Mouse (Mus musculus): ENCODE data around the gene Ccdc188. TPM values are rescaled to one million over a fixed set of nuclear protein-coding genes. Genes with fewer than 3 reads are reported as not detected.

Ccdc188 gene
- total and polyA plus RNA-seq, 2 experiments: not detected

GRCm38 (mm10) chr16:18231451-18231850 is 13.8 kb downstream of the Ccdc188 start:
- Histone ChIP-seq H3K27ac (replicated peaks; ENCODE audit: insufficient read depth, low read depth, low read length) (no peak overlapping the region), H3K36me3 (ENCODE audit: control insufficient read depth, insufficient read depth, low read length) (no peaks in the 10 kb centered on the region), H3K79me2 (ENCODE audit: control insufficient read depth, insufficient read depth, low read length) (no peaks in the 10 kb centered on the region), H3K4me3 (ENCODE audit: insufficient read depth, low read depth, low read length) (no peak overlapping the region), H3K27me3 (ENCODE audit: control insufficient read depth, insufficient read depth, low read length) (no peaks in the 10 kb centered on the region), H3K4me1 (ENCODE audit: control insufficient read depth, insufficient read depth, low read length) (peaks cover 17% of the 10 kb centered on the region), H3K9ac (ENCODE audit: low read depth, low read length) (no peak overlapping the region)
- DNase-seq (ENCODE audit: extremely low read depth, low read depth, low spot score): no peak
- no peak for TF ChIP-seq CTCF (IDR thresholded peaks at IDR 0.05; ENCODE audit: low read depth, low read length)
- WGBS: 93% methylated on average over 4 of the region's 4 CpGs

GRCm38 (mm10) chr16:18233451-18233850 is 15.8 kb downstream of the Ccdc188 start:
- Histone ChIP-seq H3K27me3 (ENCODE audit: control insufficient read depth, insufficient read depth, low read length) (no peaks in the 10 kb centered on the region), H3K4me3 (ENCODE audit: insufficient read depth, low read depth, low read length) (no peak overlapping the region), H3K79me2 (ENCODE audit: control insufficient read depth, insufficient read depth, low read length) (no peaks in the 10 kb centered on the region), H3K36me3 (ENCODE audit: control insufficient read depth, insufficient read depth, low read length) (0 out of 2 replicates have a peak, but pooled peaks cover 2% of the 10 kb centered on the region), H3K27ac (replicated peaks; ENCODE audit: insufficient read depth, low read depth, low read length) (no peak overlapping the region), H3K9ac (ENCODE audit: low read depth, low read length) (no peak overlapping the region), H3K4me1 (ENCODE audit: control insufficient read depth, insufficient read depth, low read length) (peaks cover 17% of the 10 kb centered on the region)
- WGBS: 39% methylated on average over 1 of the region's 1 CpGs
- no peak for DNase-seq (ENCODE audit: extremely low read depth, low read depth, low spot score)
- TF ChIP-seq CTCF (IDR thresholded peaks at IDR 0.05; ENCODE audit: low read depth, low read length): no peak

GRCm38 (mm10) chr16:18233919-18234670 is 16.4 kb downstream of the Ccdc188 start:
- TF ChIP-seq POLR2A (IDR thresholded peaks at IDR 0.05; ENCODE audit: extremely low read depth, insufficient read depth, low read length) (no peak), CTCF (IDR thresholded peaks at IDR 0.05; ENCODE audit: low read depth, low read length) (no peak)
- Histone ChIP-seq H3K27me3 (ENCODE audit: control insufficient read depth, insufficient read depth, low read length) (no peaks in the 10 kb centered on the region), H3K27ac (replicated peaks; ENCODE audit: insufficient read depth, low read depth, low read length) (no peak overlapping the region), H3K79me2 (ENCODE audit: control insufficient read depth, insufficient read depth, low read length) (no peaks in the 10 kb centered on the region), H3K9ac (ENCODE audit: low read depth, low read length) (peak overlapping the region; percentile 89), H3K36me3 (ENCODE audit: control insufficient read depth, insufficient read depth, low read length) (0 out of 2 replicates have a peak, but pooled peaks cover 2% of the 10 kb centered on the region), H3K4me3 (ENCODE audit: insufficient read depth, low read depth, low read length) (peak overlapping the region; percentile 81), H3K4me1 (ENCODE audit: control insufficient read depth, insufficient read depth, low read length) (peaks cover 17% of the 10 kb centered on the region)
- WGBS: 24% methylated on average over 13 of the region's 13 CpGs
- no peak for DNase-seq (ENCODE audit: extremely low read depth, low read depth, low spot score)

GRCm38 (mm10) chr16:18234671-18235388 is 17.2 kb downstream of the Ccdc188 start, which contains the start of gene Zdhhc8:
TSS of gene Zdhhc8 (minus strand) at chr16:18235136.
- no peak for DNase-seq (ENCODE audit: extremely low read depth, low read depth, low spot score)

GRCm38 (mm10) chr16:18235389-18236065 is 17.8 kb downstream of the Ccdc188 start:
- peak; percentile 57 for DNase-seq (ENCODE audit: extremely low read depth, low read depth, low spot score)
- Histone ChIP-seq H3K27ac (replicated peaks; ENCODE audit: insufficient read depth, low read depth, low read length) (peak overlapping the region; percentile 39), H3K4me1 (ENCODE audit: control insufficient read depth, insufficient read depth, low read length) (peaks cover 17% of the 10 kb centered on the region), H3K4me3 (ENCODE audit: insufficient read depth, low read depth, low read length) (peak overlapping the region; percentile 81), H3K9ac (ENCODE audit: low read depth, low read length) (peak overlapping the region; percentile 76), H3K36me3 (ENCODE audit: control insufficient read depth, insufficient read depth, low read length) (peaks cover 3% of the 10 kb centered on the region), H3K79me2 (ENCODE audit: control insufficient read depth, insufficient read depth, low read length) (no peaks in the 10 kb centered on the region), H3K27me3 (ENCODE audit: control insufficient read depth, insufficient read depth, low read length) (no peaks in the 10 kb centered on the region)
- no peak for TF ChIP-seq CTCF (IDR thresholded peaks at IDR 0.05; ENCODE audit: low read depth, low read length)
- no peak for TF ChIP-seq POLR2A (IDR thresholded peaks at IDR 0.05; ENCODE audit: extremely low read depth, insufficient read depth, low read length)
- 12% methylated on average over 19 of the region's 19 CpGs for WGBS

More at GRCm38 (mm10) chr16:18234671-18235388, 17.2 kb downstream of the Ccdc188 start, which contains the start of gene Zdhhc8:
- Histone ChIP-seq H3K4me1 (ENCODE audit: control insufficient read depth, insufficient read depth, low read length) (peaks cover 17% of the 10 kb centered on the region), H3K36me3 (ENCODE audit: control insufficient read depth, insufficient read depth, low read length) (peaks cover 2% of the 10 kb centered on the region; the same call in 1 of the 2 replicates), H3K4me3 (ENCODE audit: insufficient read depth, low read depth, low read length) (peak within 1 kb of the TSS; percentile 81), H3K9ac (ENCODE audit: low read depth, low read length) (peak within 1 kb of the TSS; percentile 89), H3K27me3 (ENCODE audit: control insufficient read depth, insufficient read depth, low read length) (no peaks in the 10 kb centered on the region), H3K79me2 (ENCODE audit: control insufficient read depth, insufficient read depth, low read length) (no peaks in the 10 kb centered on the region), H3K27ac (replicated peaks; ENCODE audit: insufficient read depth, low read depth, low read length) (peak within 1 kb of the TSS; percentile 39)
- WGBS: under 1% methylated on average over 73 of the region's 79 CpGs
- TF ChIP-seq POLR2A (IDR thresholded peaks at IDR 0.05; ENCODE audit: extremely low read depth, insufficient read depth, low read length) (no peak), CTCF (IDR thresholded peaks at IDR 0.05; ENCODE audit: low read depth, low read length) (no peak)
